Mouse (Mus musculus) CH12.LX (cell line): ENCODE measurements around the gene Nudt16.
A peak's percentile ranks its signal among the peaks of the same experiment; 100 is the strongest.

Experiments
- CTCF ChIP-seq, 2 experiments: IDR thresholded peaks in 1 of 2; conservative IDR thresholded peaks in 1 of 2; 2 replicates each; pipeline ENCODE4 v1.5.1; 2011 to 2012; ENCODE audit warnings: low read depth in 2 of 2, low read length in 2 of 2, improper control_type of control experiment in 1 of 2, inconsistent platforms in 1 of 2, mild to moderate bottlenecking in 1 of 2, moderate library complexity in 1 of 2
- EP300 ChIP-seq: IDR thresholded peaks from 2 replicates; pipeline ENCODE4 v1.6.1; 2011; ENCODE audit warnings: low read length, improper control_type of control experiment
- GABPA ChIP-seq: IDR thresholded peaks from 2 replicates; pipeline ENCODE4 v1.6.1; 2012; ENCODE audit warnings: low read depth, low read length, improper control_type of control experiment, inconsistent platforms; ENCODE audit not compliant: insufficient replicate concordance
- JUND ChIP-seq: conservative IDR thresholded peaks from 2 replicates; pipeline ENCODE4 v1.6.1; 2011; ENCODE audit warnings: low read depth, low read length, improper control_type of control experiment
- MAFK ChIP-seq: IDR thresholded peaks from 2 replicates; pipeline ENCODE4 v1.6.1; 2011; ENCODE audit warnings: low read length, improper control_type of control experiment; ENCODE audit not compliant: insufficient replicate concordance
- MYC ChIP-seq: IDR thresholded peaks from 2 replicates; pipeline ENCODE4 v1.6.1; 2011; ENCODE audit warnings: low read depth, mild to moderate bottlenecking, improper control_type of control experiment, low read length
- POLR2A ChIP-seq: IDR thresholded peaks from 2 replicates; pipeline ENCODE4 v1.6.1; 2011; ENCODE audit warnings: low read depth, mild to moderate bottlenecking, improper control_type of control experiment, low read length
- RAD21 ChIP-seq: IDR thresholded peaks from 2 replicates; pipeline ENCODE4 v1.6.1; 2011; ENCODE audit warnings: low read depth, mild to moderate bottlenecking, low read length, improper control_type of control experiment, moderate library complexity
- ZKSCAN1 ChIP-seq: IDR thresholded peaks from 2 replicates; pipeline ENCODE4 v1.6.1; 2012; ENCODE audit warnings: low read depth, inconsistent platforms, low read length, improper control_type of control experiment, borderline replicate concordance

DNA sequence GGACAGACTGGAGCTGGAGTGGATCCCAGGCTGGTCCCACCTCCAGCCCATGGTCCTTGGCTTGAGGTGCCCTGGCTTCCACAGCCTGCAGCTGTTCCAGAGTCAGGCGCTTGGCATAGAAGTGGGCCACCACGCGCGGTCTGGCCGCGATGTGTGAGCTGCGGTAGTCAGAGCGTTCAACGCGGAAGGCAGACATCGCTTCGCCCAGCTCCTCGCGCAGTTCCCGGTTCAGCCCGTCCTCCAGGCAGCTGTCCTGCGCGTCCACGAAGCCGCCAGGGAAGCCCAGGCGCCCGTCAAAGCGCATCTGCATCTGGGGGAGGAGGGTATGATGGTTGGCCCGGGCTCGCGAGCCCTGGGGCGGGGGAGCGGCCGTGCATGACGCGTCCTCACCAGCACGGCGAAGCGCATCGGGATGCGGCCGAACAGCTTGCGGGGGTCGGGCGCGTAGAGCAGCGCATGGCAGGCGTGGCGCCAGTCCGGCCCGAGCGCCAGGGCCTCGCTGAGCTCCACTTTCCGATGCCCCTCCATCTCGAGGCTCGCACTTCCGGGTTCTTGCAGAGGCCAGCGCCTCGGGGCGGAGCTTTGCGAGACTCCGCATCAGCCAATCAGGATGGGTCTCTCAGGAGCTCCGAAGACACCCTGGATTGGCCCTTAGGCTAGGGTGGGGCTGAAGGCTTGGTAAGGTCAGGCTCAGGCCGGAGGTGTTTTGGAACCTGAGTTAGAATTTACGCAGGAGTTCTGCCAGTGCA, at the start of gene Nudt16:
- TF ChIP-seq GABPA (no peak), JUND (no peak), CTCF (conservative IDR thresholded peaks at IDR 0.05 in 1 of 2, IDR thresholded peaks at IDR 0.05 in 1 of 2; ENCODE audit: low read depth in 2 of 2, low read length in 2 of 2) (no peak), POLR2A (peak; percentile 87), EP300 (no peak), RAD21 (no peak), ZKSCAN1 (no peak), MAFK (no peak), MYC (no peak)
